Mouse (Mus musculus) cerebellum, adult 8-10 months (tissue): ENCODE measurements around the gene Paqr8.

Experiments
- DNase-seq: peaks from one replicate; pipeline ENCODE4 v3.0.0; 2022

The Paqr8 gene

GRCm38 (mm10) chr1:20974341-20975135 lies 84.1 kb downstream of the Paqr8 start:
- no peak for DNase-seq

GRCm38 (mm10) chr1:20980553-20980952 lies 90.1 kb downstream of the Paqr8 start:
- DNase-seq: no peak

- DNase-seq: no peak
These were observed 91.4 kb downstream of the Paqr8 start for GRCm38 (mm10) chr1:20981764-20982163.

- DNase-seq: no peak
These were observed 93.7 kb downstream of the Paqr8 start for GRCm38 (mm10) chr1:20984103-20984502.

GRCm38 (mm10) chr1:20984582-20984981 lies 94.2 kb downstream of the Paqr8 start:
- no peak for DNase-seq

- DNase-seq: no peak
These were observed 96.1 kb downstream of the Paqr8 start for GRCm38 (mm10) chr1:20986378-20987056.
